Mouse (Mus musculus): ENCODE data around the gene Tjp1. TPM values are rescaled to one million over a fixed set of nuclear protein-coding genes. Genes with fewer than 3 reads are reported as not detected.

The Tjp1 gene
- total RNA-seq, 2 experiments from 2014 or later = 103 to 124 TPM

DNA sequence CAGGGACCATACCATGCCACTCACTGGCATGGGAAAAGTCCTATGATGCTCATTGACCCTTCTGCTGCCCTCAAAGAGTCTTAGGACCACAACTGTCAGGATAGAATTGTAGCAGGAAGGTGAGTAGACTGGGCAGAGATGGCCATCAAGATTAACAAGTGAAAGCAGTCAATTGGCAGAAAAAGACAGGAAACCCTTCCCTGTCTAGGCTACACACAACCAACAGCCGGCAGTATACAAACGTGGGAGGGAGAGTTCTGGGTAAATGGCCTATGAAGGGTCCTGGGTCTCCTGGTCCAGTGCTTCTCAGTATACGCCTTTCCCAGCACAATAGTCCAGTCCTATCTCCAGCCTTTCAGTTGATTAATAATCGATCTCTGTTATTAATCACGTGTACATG, 89.4 kb downstream of the Tjp1 start:
- no peak for DNase-seq (ENCODE audit: low spot score in 2 of 2)

- no peak for DNase-seq (ENCODE audit: low spot score in 2 of 2)
Measured at GRCm38 (mm10) chr7:65436921-65437320, 90.7 kb downstream of the Tjp1 start.

- no peak for DNase-seq (ENCODE audit: low spot score in 2 of 2)
Measured at GRCm38 (mm10) chr7:65431018-65431695, 96.4 kb downstream of the Tjp1 start.

DNA sequence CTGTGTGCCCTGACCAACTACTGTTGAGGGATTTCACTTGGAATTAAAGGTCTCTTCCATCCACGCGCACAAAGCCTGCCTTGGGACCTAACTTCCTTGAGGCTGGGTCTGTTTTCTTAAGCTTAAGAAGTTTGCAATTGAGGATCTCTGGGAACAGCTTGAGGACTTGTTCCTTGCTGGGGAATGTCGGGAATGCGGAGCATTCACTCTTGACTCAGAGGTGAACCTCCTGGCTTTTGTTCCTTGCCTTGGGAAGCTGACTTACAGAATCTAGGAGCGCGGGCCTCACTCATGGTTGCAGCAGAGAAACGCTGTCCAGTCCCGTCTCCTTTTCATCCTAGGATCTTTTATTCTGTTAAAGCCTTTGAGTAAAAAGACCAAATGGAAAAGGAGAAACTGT, 97.2 kb downstream of the Tjp1 start:
- DNase-seq (ENCODE audit: low spot score in 2 of 2) = no peak

DNA sequence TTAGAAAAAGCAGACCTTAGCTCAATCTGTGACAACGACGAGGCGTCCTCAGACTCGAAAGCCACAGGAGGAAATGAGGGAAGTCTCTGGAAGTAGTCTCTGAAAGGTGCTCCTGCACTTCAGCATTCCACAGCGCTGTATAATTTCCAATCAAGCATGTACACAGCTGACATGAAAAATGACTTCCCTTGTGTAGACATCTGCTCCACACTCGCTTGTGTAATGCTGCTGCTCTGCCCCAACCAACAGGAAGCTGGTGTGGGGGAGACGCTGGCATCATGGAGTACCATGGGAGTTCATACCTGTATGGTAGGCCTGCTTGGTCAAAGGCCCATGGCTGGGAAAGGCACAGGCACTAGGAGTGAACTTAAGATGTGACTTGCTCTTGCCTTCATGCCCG, 103.1 kb downstream of the Tjp1 start:
- DNase-seq (ENCODE audit: low spot score in 2 of 2) = no peak

- no peak for DNase-seq (ENCODE audit: low spot score in 2 of 2)
Measured at GRCm38 (mm10) chr7:65422456-65422855, 105.1 kb downstream of the Tjp1 start.

DNA sequence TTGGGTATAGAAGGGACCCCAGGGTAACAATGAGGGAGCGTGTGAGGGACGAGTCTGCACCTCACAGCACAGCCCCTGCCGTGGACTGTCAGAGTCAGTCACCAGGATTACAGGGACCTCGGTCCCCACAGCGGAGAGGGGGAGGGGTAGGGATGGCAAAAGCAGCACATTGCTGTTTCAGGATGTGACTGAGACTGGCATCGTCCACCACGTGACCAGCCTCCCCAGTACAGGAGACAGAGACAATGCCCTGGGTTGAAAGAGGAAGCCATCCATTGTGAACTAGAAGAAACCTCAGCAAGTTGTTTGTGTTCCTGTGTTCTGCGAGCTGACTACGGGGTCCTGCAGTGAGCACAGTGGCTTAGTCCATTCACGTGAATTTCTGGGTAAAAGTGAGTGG, 106.1 kb downstream of the Tjp1 start:
- DNase-seq (ENCODE audit: low spot score in 2 of 2) = no peak

- no peak for DNase-seq (ENCODE audit: low spot score in 2 of 2)
Measured at GRCm38 (mm10) chr7:65419926-65420325, 107.7 kb downstream of the Tjp1 start.

DNA sequence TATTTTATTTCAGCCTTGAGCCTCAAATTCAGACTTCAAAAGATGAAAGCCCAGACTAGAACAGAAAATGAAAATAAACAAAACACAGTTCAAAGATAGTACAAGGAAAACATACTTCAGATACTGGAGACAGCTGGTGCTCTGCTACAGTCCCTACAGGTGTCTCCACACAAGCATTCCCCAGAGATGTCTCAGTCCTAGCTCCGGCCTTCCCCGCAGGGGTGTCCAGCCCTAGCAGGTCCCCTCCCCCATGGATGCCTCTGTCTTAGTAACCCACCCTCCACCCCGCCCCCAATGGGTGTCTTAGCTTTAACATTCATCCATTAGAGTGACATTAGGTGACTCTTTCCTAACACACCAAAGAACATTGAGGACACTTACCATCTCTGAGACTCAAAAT, 108.6 kb downstream of the Tjp1 start:
- no peak for DNase-seq (ENCODE audit: low spot score in 2 of 2)

- no peak for DNase-seq (ENCODE audit: low spot score in 2 of 2)
Measured at GRCm38 (mm10) chr7:65418366-65418911, 109.1 kb downstream of the Tjp1 start.

DNA sequence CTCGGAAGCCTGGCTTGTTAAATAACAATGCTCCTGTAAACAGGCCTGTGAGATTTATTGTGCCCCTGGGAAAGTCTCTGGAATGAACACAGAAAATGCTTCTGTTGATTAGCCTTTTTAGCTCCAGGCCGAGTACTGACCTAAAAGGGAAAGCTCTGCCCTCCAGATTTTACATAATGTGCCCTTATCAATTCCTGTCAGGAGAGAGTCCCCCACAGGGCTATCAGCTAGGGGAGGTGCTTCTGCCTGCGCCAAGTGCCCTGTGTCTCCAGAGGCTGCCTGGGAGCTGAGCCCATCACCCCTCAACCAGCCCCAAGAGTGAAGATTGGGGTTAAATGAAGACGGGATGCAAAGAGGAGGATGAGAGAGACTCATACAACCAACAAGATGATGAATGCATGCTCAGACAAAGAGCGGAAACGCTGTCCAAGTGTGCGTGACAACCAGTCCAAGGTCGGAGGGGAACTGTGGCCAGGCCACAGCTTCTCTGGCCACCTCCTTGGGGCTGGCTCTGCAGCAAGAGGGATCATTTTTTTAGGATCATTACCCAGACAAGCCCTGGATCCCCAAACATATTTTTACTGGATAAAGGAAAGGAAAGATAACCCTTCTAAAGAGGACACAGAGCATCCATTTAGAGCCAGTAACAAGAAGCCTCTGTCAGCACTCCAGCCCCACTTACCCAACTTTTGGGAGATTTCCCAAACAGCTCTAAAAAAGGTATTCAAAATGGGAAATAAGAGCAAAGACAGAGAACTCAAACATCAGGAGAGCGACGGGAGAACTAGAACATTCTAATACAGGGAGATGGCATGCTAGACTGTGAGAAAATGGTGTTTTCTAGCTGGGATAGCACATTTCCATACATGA, 110.1 kb downstream of the Tjp1 start:
- DNase-seq (ENCODE audit: low spot score in 2 of 2) = no peak

DNA sequence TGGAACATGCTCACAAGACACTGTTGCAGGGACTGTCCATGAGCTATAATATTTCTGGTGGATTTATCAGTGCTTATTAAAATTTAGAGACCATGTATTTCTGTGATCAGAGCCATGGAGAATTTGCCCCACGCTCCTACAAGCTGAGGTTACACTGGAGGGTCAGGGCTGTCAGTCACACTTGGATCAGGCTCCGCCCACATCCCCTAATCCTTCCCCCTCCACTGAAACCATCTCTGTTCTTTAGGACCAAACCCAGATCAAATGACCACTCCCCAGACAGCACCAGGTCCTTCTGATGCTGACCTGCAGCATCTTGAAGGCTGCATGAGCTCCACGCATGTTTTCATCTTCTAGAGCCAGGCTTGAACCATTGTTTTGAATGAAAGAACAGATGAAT, 111.1 kb downstream of the Tjp1 start:
- no peak for DNase-seq (ENCODE audit: low spot score in 2 of 2)

DNA sequence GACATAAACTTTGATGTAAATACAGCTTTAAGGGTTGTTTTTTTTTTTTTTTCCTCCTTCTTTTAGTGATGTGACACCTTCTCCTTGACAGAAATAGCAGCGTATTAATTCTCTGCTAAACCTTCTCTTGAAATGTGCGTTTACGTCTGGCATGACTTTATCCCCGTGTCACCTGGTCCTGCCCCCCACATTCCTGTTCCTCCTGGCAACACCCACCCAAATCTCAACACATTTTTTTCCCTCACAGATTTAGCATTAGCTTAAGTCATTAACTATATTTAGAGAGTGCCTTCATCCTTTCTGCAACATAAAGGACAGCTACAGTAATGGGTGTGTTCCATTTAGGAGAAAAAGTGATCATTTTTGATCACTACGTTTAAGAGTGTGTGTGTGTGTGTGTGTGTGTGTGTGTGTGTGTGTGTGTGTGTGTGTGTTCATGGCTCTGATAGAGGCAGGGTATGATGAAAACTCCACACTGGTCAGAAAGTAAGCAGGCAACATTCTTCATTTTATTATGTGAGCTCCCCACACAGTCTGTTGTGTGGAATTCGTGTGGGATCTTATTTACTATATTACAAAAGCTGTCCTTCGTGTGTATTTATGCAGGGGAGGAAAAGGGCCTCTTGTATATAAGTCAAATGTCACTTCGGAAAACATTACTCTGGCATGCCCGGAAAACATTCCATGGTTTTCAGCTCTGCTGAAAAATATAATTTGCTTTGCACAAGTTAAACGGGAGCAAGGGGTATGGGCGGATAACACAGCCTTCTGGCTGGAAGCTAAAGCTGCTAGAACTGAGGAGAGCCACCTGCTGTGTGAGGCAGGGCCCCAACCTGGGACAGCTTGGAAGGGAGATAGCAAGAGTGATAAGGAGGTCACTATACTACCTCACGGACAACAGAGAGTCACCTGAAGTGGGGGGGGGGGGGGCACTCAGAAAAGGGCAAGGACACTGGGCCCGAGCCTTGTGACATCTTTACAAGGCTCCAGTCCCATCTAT, 113.3 kb downstream of the Tjp1 start:
- DNase-seq (ENCODE audit: low spot score in 2 of 2) = no peak

DNA sequence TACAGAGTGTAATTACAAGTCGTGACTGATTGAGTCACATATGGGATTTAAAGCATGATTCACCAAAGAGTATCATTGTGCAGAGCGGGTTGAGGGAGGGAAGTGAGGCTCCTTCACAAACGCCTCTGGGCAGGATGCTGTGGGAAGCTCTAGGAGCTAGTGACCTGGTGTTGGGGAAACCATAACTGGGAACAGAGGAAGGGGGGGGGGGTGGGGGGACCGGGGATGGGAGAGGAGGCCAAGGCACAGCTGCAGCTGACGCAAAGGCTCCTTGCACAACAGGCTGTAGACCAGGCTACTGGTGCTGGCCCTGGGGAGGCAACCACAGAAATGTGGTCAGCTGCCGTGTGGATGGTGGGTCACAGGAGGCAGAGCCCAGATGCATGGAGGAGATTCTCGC, 116.9 kb downstream of the Tjp1 start:
- no peak for DNase-seq (ENCODE audit: low spot score in 2 of 2)

GRCm38 (mm10) chr7:65406427-65406826, 121.2 kb downstream of the Tjp1 start:
- DNase-seq (ENCODE audit: low spot score in 2 of 2) = no peak

GRCm38 (mm10) chr7:65402516-65402915, 125.1 kb downstream of the Tjp1 start:
- DNase-seq (ENCODE audit: low spot score in 2 of 2) = no peak

DNA sequence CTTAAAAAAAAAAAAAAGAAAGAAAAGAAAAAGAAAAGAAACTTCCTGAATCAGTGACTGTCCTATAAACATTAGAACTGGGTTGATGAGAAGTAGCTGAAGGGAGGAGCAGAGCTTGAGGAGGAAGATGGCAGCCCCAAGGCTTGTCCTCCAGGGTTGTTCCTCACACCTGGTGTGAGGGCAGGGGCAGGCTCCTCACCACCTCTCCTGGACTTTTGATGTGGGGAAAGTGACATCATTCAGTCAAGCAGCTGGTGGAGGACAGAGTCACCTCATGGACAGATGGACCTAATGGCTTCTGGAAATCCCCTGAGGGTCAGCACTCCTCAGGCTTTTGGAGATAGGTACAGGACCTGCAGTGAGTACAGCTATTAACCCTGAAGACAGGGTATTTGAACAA, 126.0 kb downstream of the Tjp1 start:
- no peak for DNase-seq (ENCODE audit: low spot score in 2 of 2)

- no peak for DNase-seq (ENCODE audit: low spot score in 2 of 2)
Measured at GRCm38 (mm10) chr7:65395891-65396290, 131.7 kb downstream of the Tjp1 start.

GRCm38 (mm10) chr7:65395166-65395565, 132.4 kb downstream of the Tjp1 start:
- DNase-seq (ENCODE audit: low spot score in 2 of 2) = no peak

GRCm38 (mm10) chr7:65394672-65395071, 132.9 kb downstream of the Tjp1 start:
- no peak for DNase-seq (ENCODE audit: low spot score in 2 of 2)
